Mouse (Mus musculus) adrenal gland, postnatal 14 days (tissue): ENCODE results near the gene Ppie. TPM values are rescaled to one million over a fixed set of nuclear protein-coding genes. Genes with fewer than 3 reads are reported as not detected.
"Not testable (repeated sequence)": the region's sequence is repeated elsewhere in the genome, so short reads cannot be mapped to it uniquely, and the experiment has no call there.

Experiments
- DNase-seq: peaks from one replicate; pipeline ENCODE4 v3.0.0; 2021; ENCODE audit warnings: mixed read lengths
- long read RNA-seq, 2 experiments: library from polyadenylated mRNA; stranded (forward); transcript quantifications; one replicate each; pipeline ENCODE4 v2.0.0; 2021
- total RNA-seq: library from RNA; stranded (reverse); gene quantifications from 2 replicates; pipeline ENCODE4 v1.2.3, GENCODE M21; 2021

Ppie gene
- total RNA-seq = 41.4 and 43.1 TPM in 2 replicates
- long read RNA-seq, experiment 1, transcript Ppie-201 (10 exons, 1,188 nt) = major isoform, 68 of 85 reads
- long read RNA-seq, experiment 1, partial matches to known transcripts = 2 of 85 reads
- long read RNA-seq, experiment 1, other reads (novel, unspliced or antisense) = 15 of 85 reads
- long read RNA-seq, experiment 2, transcript Ppie-201 (10 exons, 1,188 nt) = major isoform, 55 of 62 reads
- long read RNA-seq, experiment 2, partial matches to known transcripts = 3 of 62 reads
- long read RNA-seq, experiment 2, other reads (novel, unspliced or antisense) = 4 of 62 reads

GRCm38 (mm10) chr4:123139513-123140154 lies at the start of gene Ppie:
TSS of gene Ppie (minus strand) at chr4:123139951.
- DNase-seq = peak; percentile 92

GRCm38 (mm10) chr4:123184816-123185215 lies 45.1 kb upstream of the Ppie start:
- no peak for DNase-seq

- peak; percentile 84 for DNase-seq
These were observed 43.7 kb upstream of the Ppie start for GRCm38 (mm10) chr4:123183239-123184056.

- peak; percentile 73 for DNase-seq
These were observed 42.8 kb upstream of the Ppie start, which contains the start of gene Hpcal4 for GRCm38 (mm10) chr4:123182328-123183238. TSS of gene Hpcal4 (plus strand) at chr4:123183227.

GRCm38 (mm10) chr4:123171811-123172210 lies 32.1 kb upstream of the Ppie start:
- peak; percentile 73 for DNase-seq

- DNase-seq = peak; percentile 31
These were observed 24.4 kb upstream of the Ppie start for GRCm38 (mm10) chr4:123164157-123164556.

GRCm38 (mm10) chr4:123162305-123162917 lies 22.7 kb upstream of the Ppie start:
- DNase-seq = no peak

- DNase-seq = not testable (repeated sequence)
These were observed 21.5 kb upstream of the Ppie start for GRCm38 (mm10) chr4:123161251-123161650.

GRCm38 (mm10) chr4:123160571-123160970 lies 20.8 kb upstream of the Ppie start:
- DNase-seq = no peak

- DNase-seq = no peak
These were observed 16.1 kb upstream of the Ppie start for GRCm38 (mm10) chr4:123155840-123156239.

GRCm38 (mm10) chr4:123155427-123155826 lies 15.7 kb upstream of the Ppie start:
- no peak for DNase-seq

GRCm38 (mm10) chr4:123155004-123155403 lies 15.3 kb upstream of the Ppie start:
- DNase-seq = peak; percentile 47

- no peak for DNase-seq
These were observed 13.2 kb upstream of the Ppie start for GRCm38 (mm10) chr4:123152976-123153375.

GRCm38 (mm10) chr4:123152003-123152402 lies 12.3 kb upstream of the Ppie start:
- DNase-seq = no peak

- no peak for DNase-seq
These were observed 7.8 kb upstream of the Ppie start for GRCm38 (mm10) chr4:123147446-123148150.

- DNase-seq = no peak
These were observed 2.2 kb downstream of the Ppie start for GRCm38 (mm10) chr4:123137551-123137950.

GRCm38 (mm10) chr4:123127051-123127450 lies 12.7 kb downstream of the Ppie start:
- no peak for DNase-seq

GRCm38 (mm10) chr4:123126626-123127025 lies 13.1 kb downstream of the Ppie start:
- DNase-seq = no peak

- no peak for DNase-seq
These were observed 18.5 kb downstream of the Ppie start for GRCm38 (mm10) chr4:123121286-123121685.

- DNase-seq = not testable (repeated sequence)
These were observed 23.1 kb downstream of the Ppie start for GRCm38 (mm10) chr4:123116640-123117039.

GRCm38 (mm10) chr4:123116011-123116410 lies 23.7 kb downstream of the Ppie start, which contains the start of gene Oxct2b:
TSS of gene Oxct2b (plus strand) at chr4:123116266.
- DNase-seq = no peak
